Mouse (Mus musculus): ENCODE data around the gene Grb7.

GRCm38 (mm10) chr11:98497388-98498288, 51.4 kb downstream of the Grb7 start:
- TF ChIP-seq CTCF (IDR thresholded peaks at IDR 0.05; ENCODE audit: extremely low read depth, insufficient read length, insufficient replicate concordance, low read depth, low read length) = no peak
- no peak for TF ChIP-seq POLR2A (IDR thresholded peaks at IDR 0.05; ENCODE audit: low read depth, low read length)

All from small intestine, adult 2 months (tissue).